Mouse (Mus musculus): ENCODE results near the gene Phykpl. TPM values are rescaled to one million over a fixed set of nuclear protein-coding genes. Genes with fewer than 3 reads are reported as not detected.

Gene Phykpl
- 13.1 and 14.6 TPM in 2 replicates for polyA plus RNA-seq (2015; fragmentation: Nextera tagmentation; extraction: Ambion mirVana)

GRCm38 (mm10) chr11:51584431-51585248 is at the start of gene Phykpl:
Phykpl (plus strand) TSS chr11:51584757.
- under 1% methylated on average over 59 of the region's 59 CpGs for WGBS
- Histone ChIP-seq H3K9me3 (no peaks in the 10 kb centered on the region), H3K4me3 (peak within 1 kb of the TSS; percentile 71), H3K4me2 (peak within 1 kb of the TSS; percentile 91), H3K27ac (replicated peaks) (peak within 1 kb of the TSS; percentile 98), H3K4me1 (peaks cover 34% of the 10 kb centered on the region), H3K27me3 (replicated peaks) (no peaks in the 10 kb centered on the region), H3K9ac (peak within 1 kb of the TSS; percentile 93), H3K36me3 (peaks cover 39% of the 10 kb centered on the region)
- ATAC-seq (ENCODE audit: extremely low read depth, insufficient number of reproducible peaks, low FRiP score, low TSS enrichment): peak; percentile 94

DNA sequence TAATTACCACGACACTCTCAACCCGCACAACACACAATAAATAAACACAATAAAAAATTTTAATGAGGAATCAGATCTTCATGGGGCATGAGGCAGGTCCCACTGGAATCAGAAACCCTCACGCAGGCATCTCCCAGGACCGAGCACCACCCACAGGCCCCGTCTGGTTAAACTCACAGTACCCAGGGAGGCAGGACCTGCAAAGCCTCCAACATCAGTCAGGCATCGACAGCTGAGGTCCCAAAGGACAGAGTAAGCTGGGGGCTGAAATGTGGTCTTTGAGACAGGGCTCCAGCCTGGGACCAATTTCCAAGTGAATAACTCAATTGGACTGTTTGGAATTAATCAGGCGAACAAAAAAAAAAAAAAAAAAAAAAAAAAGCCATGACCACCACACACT is 46.2 kb upstream of the Phykpl start:
- H3K9me3 ChIP-seq: no peaks in the 10 kb centered on the region
- H3K4me3 ChIP-seq: no peak overlapping the region
- ATAC-seq (ENCODE audit: extremely low read depth, insufficient number of reproducible peaks, low FRiP score, low TSS enrichment): no peak
- peaks cover 19% of the 10 kb centered on the region; the same call in 1 of the 2 replicates for H3K27me3 ChIP-seq (replicated peaks)
- H3K4me2 ChIP-seq: no peak overlapping the region
- H3K36me3 ChIP-seq: no peaks in the 10 kb centered on the region
- H3K9ac ChIP-seq: no peak overlapping the region
- no peaks in the 10 kb centered on the region for H3K4me1 ChIP-seq
- WGBS: 54% methylated on average over 7 of the region's 7 CpGs
- H3K27ac ChIP-seq (replicated peaks): no peak overlapping the region

GRCm38 (mm10) chr11:51538919-51539758 is 45.4 kb upstream of the Phykpl start:
- Histone ChIP-seq H3K36me3 (no peaks in the 10 kb centered on the region), H3K4me3 (no peak overlapping the region), H3K9me3 (no peaks in the 10 kb centered on the region), H3K9ac (no peak overlapping the region), H3K4me1 (peaks cover under 1% of the 10 kb centered on the region; the same call in 1 of the 2 replicates), H3K4me2 (no peak overlapping the region), H3K27ac (replicated peaks) (no peak overlapping the region), H3K27me3 (replicated peaks) (peaks cover 17% of the 10 kb centered on the region; the same call in 1 of the 2 replicates)
- ATAC-seq (ENCODE audit: extremely low read depth, insufficient number of reproducible peaks, low FRiP score, low TSS enrichment): no peak
- WGBS: 57% methylated on average over 13 of the region's 13 CpGs

GRCm38 (mm10) chr11:51539759-51540282 is 44.7 kb upstream of the Phykpl start:
- Histone ChIP-seq H3K27me3 (replicated peaks) (peaks cover 14% of the 10 kb centered on the region; the same call in 1 of the 2 replicates), H3K36me3 (no peaks in the 10 kb centered on the region), H3K4me2 (no peak overlapping the region), H3K27ac (replicated peaks) (no peak overlapping the region), H3K9me3 (no peaks in the 10 kb centered on the region), H3K9ac (no peak overlapping the region), H3K4me3 (no peak overlapping the region), H3K4me1 (peaks cover 5% of the 10 kb centered on the region; the same call in 1 of the 2 replicates)
- ATAC-seq (ENCODE audit: extremely low read depth, insufficient number of reproducible peaks, low FRiP score, low TSS enrichment): peak; percentile 43; the same call in 1 of the 2 replicates
- 12% methylated on average over 10 of the region's 10 CpGs for WGBS

GRCm38 (mm10) chr11:51542424-51542823 is 42.1 kb upstream of the Phykpl start:
- no peak for ATAC-seq (ENCODE audit: extremely low read depth, insufficient number of reproducible peaks, low FRiP score, low TSS enrichment)
- Histone ChIP-seq H3K27ac (replicated peaks) (no peak overlapping the region), H3K4me3 (no peak overlapping the region), H3K9ac (no peak overlapping the region), H3K27me3 (replicated peaks) (no peaks in the 10 kb centered on the region), H3K4me1 (peaks cover 5% of the 10 kb centered on the region; the same call in 1 of the 2 replicates), H3K36me3 (no peaks in the 10 kb centered on the region), H3K9me3 (no peaks in the 10 kb centered on the region), H3K4me2 (no peak overlapping the region)
- 62% methylated on average over 9 of the region's 9 CpGs for whole genome bisulfite sequencing

DNA sequence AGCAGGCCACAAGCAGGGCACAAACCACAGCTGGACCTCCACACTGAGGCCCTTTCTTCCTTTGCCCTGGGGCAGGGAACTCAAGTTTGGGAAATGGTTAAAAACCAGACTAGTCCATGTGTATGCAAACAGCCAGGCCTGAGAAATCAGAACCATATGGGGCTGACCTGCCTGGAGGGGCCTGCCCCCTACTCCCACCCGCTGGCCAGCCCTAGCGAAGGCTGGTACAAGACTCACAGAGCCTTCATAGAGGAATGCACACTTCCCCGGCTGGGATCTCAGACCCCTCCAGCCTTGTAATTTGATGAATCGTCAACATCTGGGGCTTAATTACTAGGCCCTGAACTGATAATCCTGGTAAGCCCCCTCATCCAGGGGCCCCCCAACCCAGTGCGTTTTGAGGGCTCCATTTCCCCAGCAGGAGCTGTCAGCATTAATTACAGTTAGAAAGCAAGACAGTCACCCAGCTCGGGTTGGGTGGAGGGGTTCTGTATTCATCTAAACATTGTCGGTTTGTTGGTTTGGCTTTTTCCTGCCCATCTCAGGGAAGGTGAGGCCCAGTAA is 41.0 kb upstream of the Phykpl start:
- Histone ChIP-seq H3K9ac (no peak overlapping the region), H3K27me3 (replicated peaks) (no peaks in the 10 kb centered on the region), H3K36me3 (no peaks in the 10 kb centered on the region), H3K4me2 (no peak overlapping the region), H3K4me3 (no peak overlapping the region), H3K27ac (replicated peaks) (no peak overlapping the region), H3K9me3 (no peaks in the 10 kb centered on the region), H3K4me1 (peaks cover 5% of the 10 kb centered on the region; the same call in 1 of the 2 replicates)
- WGBS: 31% methylated on average over 7 of the region's 7 CpGs
- ATAC-seq (ENCODE audit: extremely low read depth, insufficient number of reproducible peaks, low FRiP score, low TSS enrichment): no peak

GRCm38 (mm10) chr11:51544413-51544812 is 40.1 kb upstream of the Phykpl start:
- peaks cover 5% of the 10 kb centered on the region; the same call in 1 of the 2 replicates for H3K4me1 ChIP-seq
- H3K27ac ChIP-seq (replicated peaks): no peak overlapping the region
- no peak overlapping the region for H3K9ac ChIP-seq
- WGBS: 41% methylated on average over 2 of the region's 2 CpGs
- H3K4me3 ChIP-seq: no peak overlapping the region
- ATAC-seq (ENCODE audit: extremely low read depth, insufficient number of reproducible peaks, low FRiP score, low TSS enrichment): no peak
- H3K27me3 ChIP-seq (replicated peaks): no peaks in the 10 kb centered on the region
- H3K4me2 ChIP-seq: no peak overlapping the region
- no peaks in the 10 kb centered on the region for H3K36me3 ChIP-seq
- no peaks in the 10 kb centered on the region for H3K9me3 ChIP-seq

DNA sequence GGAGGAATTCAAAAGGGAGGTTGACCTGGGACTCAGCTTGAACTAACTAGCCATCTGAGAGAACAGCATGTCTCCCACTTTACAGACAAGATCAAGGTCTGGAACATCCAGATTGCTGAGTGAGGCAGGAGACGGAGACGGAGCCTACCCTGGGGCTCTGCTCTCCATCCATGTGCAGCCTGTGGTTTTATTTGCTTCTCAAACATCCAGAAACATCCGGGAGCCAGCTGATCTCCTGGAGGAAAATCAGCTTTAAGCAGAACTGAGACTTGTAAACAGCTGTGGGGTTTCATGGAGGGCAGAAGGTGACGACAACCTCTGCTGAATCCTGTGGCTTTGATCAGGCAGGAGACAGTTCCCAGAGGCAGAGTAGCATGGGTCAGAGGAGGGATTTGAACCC is 38.7 kb upstream of the Phykpl start:
- H3K9me3 ChIP-seq: no peaks in the 10 kb centered on the region
- H3K4me2 ChIP-seq: no peak overlapping the region
- H3K27ac ChIP-seq (replicated peaks): no peak overlapping the region
- H3K4me1 ChIP-seq: peaks cover 8% of the 10 kb centered on the region
- H3K9ac ChIP-seq: no peak overlapping the region; the same call in 1 of the 2 replicates
- no peaks in the 10 kb centered on the region for H3K27me3 ChIP-seq (replicated peaks)
- no peak for ATAC-seq (ENCODE audit: extremely low read depth, insufficient number of reproducible peaks, low FRiP score, low TSS enrichment)
- H3K36me3 ChIP-seq: no peaks in the 10 kb centered on the region
- WGBS: 53% methylated on average over 4 of the region's 4 CpGs
- no peak overlapping the region for H3K4me3 ChIP-seq

DNA sequence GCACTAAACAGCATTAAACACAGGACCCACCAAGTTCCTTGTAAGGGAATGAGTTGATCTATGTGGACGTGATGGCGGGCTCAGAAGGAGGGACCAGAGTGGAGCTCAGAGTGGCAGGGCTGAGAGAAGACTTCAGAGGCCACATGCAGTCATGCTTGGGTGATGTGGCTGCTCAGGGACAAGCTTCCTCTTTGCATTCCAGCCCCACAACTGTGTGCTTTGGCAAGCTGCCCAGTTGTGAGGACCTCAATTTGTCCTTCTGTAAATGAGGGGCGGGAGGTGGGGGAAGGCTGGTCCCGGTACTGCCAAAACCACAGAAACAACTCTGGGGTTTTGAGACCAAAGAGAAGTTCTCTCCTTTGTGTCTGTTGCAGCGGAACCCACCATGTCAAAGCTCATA is 33.3 kb upstream of the Phykpl start:
- Histone ChIP-seq H3K27ac (replicated peaks) (no peak overlapping the region; the same call in 1 of the 2 replicates), H3K9ac (0 out of 2 replicates have a peak overlapping the region, but pooled peaks have one; percentile 0)

GRCm38 (mm10) chr11:51552091-51552490 is 32.5 kb upstream of the Phykpl start:
- Histone ChIP-seq H3K4me2 (no peak overlapping the region), H3K9me3 (no peaks in the 10 kb centered on the region), H3K4me1 (peaks cover 13% of the 10 kb centered on the region), H3K4me3 (no peak overlapping the region), H3K9ac (no peak overlapping the region), H3K27me3 (replicated peaks) (no peaks in the 10 kb centered on the region), H3K27ac (replicated peaks) (no peak overlapping the region), H3K36me3 (no peaks in the 10 kb centered on the region)
- WGBS: 52% methylated on average over 3 of the region's 3 CpGs
- no peak for ATAC-seq (ENCODE audit: extremely low read depth, insufficient number of reproducible peaks, low FRiP score, low TSS enrichment)

More for the DNA sequence above, 33.3 kb upstream of the Phykpl start:
- H3K4me3 ChIP-seq: no peak overlapping the region
- H3K9me3 ChIP-seq: no peaks in the 10 kb centered on the region
- peaks cover 13% of the 10 kb centered on the region for H3K4me1 ChIP-seq
- no peaks in the 10 kb centered on the region for H3K36me3 ChIP-seq
- no peaks in the 10 kb centered on the region for H3K27me3 ChIP-seq (replicated peaks)
- no peak for ATAC-seq (ENCODE audit: extremely low read depth, insufficient number of reproducible peaks, low FRiP score, low TSS enrichment)
- H3K4me2 ChIP-seq: no peak overlapping the region; the same call in 1 of the 2 replicates
- WGBS: 31% methylated on average over 5 of the region's 5 CpGs

- Histone ChIP-seq H3K4me3 (no peak overlapping the region), H3K9ac (no peak overlapping the region), H3K4me2 (peak overlapping the region; percentile 11; the same call in 1 of the 2 replicates), H3K27me3 (replicated peaks) (no peaks in the 10 kb centered on the region), H3K27ac (replicated peaks) (no peak overlapping the region), H3K36me3 (no peaks in the 10 kb centered on the region), H3K9me3 (no peaks in the 10 kb centered on the region), H3K4me1 (peaks cover 13% of the 10 kb centered on the region)
- ATAC-seq (ENCODE audit: extremely low read depth, insufficient number of reproducible peaks, low FRiP score, low TSS enrichment): no peak
- 66% methylated on average over 10 of the region's 10 CpGs for WGBS
Observed at GRCm38 (mm10) chr11:51554590-51554989, 30.0 kb upstream of the Phykpl start.

Data from heart, embryonic 13.5 days (tissue).